Mouse (Mus musculus) midbrain, embryonic 15.5 days (tissue): ENCODE results near the gene Sbf2. TPM values are rescaled to one million over a fixed set of nuclear protein-coding genes. Genes with fewer than 3 reads are reported as not detected.
"Not testable (repeated sequence)": the region's sequence is repeated elsewhere in the genome, so short reads cannot be mapped to it uniquely, and the experiment has no call there.

ENCODE experiments used
- ATAC-seq: fragments of 200-750 bp; cut with Nextera tagmentation; replicated peaks from 2 replicates; pipeline ENCODE4 v1.8.0; 2017; ENCODE audit warnings: moderate TSS enrichment
- H3K27ac ChIP-seq: fragments of 300-500 bp; sonication (generic); 2 replicates; pipeline ENCODE4 v1.5.1; 2015; ENCODE audit warnings: mild to moderate bottlenecking, inconsistent platforms
- H3K27me3 ChIP-seq: fragments of 300-500 bp; sonication (generic); replicated peaks from 2 replicates; pipeline ENCODE4 v1.6.1; 2015; ENCODE audit warnings: inconsistent platforms
- H3K36me3 ChIP-seq: fragments of 300-500 bp; sonication (generic); replicated peaks from 2 replicates; pipeline ENCODE4 v1.6.1; 2015; ENCODE audit warnings: inconsistent platforms
- H3K4me1 ChIP-seq: fragments of 300-500 bp; sonication (generic); 2 replicates; pipeline ENCODE4 v1.6.1; 2015; ENCODE audit warnings: inconsistent platforms
- H3K4me2 ChIP-seq: fragments of 300-500 bp; sonication (generic); 2 replicates; pipeline ENCODE4 v1.6.1; 2015; ENCODE audit warnings: inconsistent platforms, mild to moderate bottlenecking, moderate library complexity
- H3K4me3 ChIP-seq: fragments of 300-500 bp; sonication (generic); 2 replicates; pipeline ENCODE4 v1.5.1; 2015; ENCODE audit warnings: mild to moderate bottlenecking, inconsistent platforms
- H3K9ac ChIP-seq: fragments of 300-500 bp; sonication (generic); 2 replicates; pipeline ENCODE4 v1.6.1; 2015; ENCODE audit warnings: mild to moderate bottlenecking, inconsistent platforms
- H3K9me3 ChIP-seq: fragments of 300-500 bp; sonication (generic); 2 replicates; pipeline ENCODE4 v1.6.1; 2016; ENCODE audit warnings: inconsistent platforms
- WGBS: fragments of 180-500 bp; shearing (Covaris S2); methylation state at CpG from one replicate; pipeline ENCODE4 v1.1.7; 2015; ENCODE audit warnings: mixed read lengths; 5-methylcytosine and 5-hydroxymethylcytosine counted together
- polyA plus RNA-seq: library from polyadenylated mRNA; unstranded; fragments of >200 nt; fragmentation: Nextera tagmentation; extraction: Ambion mirVana; gene quantifications from 2 replicates; pipeline ENCODE4 v1.2.1, GENCODE M21; 2015

The Sbf2 gene
- polyA plus RNA-seq, 1 experiment from 2014 or later: 69.6 TPM

GRCm38 (mm10) chr7:110416318-110416717, 198.4 kb downstream of the Sbf2 start:
- ATAC-seq: no peak
- WGBS: 93% methylated on average over 1 of the region's 1 CpGs
- H3K9ac ChIP-seq: no peak overlapping the region
- H3K4me1 ChIP-seq: no peaks in the 10 kb centered on the region
- 0 out of 2 replicates have a peak, but pooled peaks cover 8% of the 10 kb centered on the region for H3K36me3 ChIP-seq
- H3K4me3 ChIP-seq: no peak overlapping the region
- no peak overlapping the region for H3K4me2 ChIP-seq
- no peaks in the 10 kb centered on the region for H3K27me3 ChIP-seq
- no peaks in the 10 kb centered on the region for H3K9me3 ChIP-seq
- no peak overlapping the region for H3K27ac ChIP-seq

- Histone ChIP-seq H3K9ac (no peak overlapping the region), H3K9me3 (no peaks in the 10 kb centered on the region), H3K27me3 (no peaks in the 10 kb centered on the region), H3K4me2 (no peak overlapping the region), H3K27ac (no peak overlapping the region), H3K36me3 (0 out of 2 replicates have a peak, but pooled peaks cover 8% of the 10 kb centered on the region), H3K4me3 (no peak overlapping the region), H3K4me1 (no peaks in the 10 kb centered on the region)
- WGBS: 94% methylated on average over 5 of the region's 5 CpGs
- ATAC-seq: no peak
Observed at GRCm38 (mm10) chr7:110414276-110414675, 200.4 kb downstream of the Sbf2 start.

DNA sequence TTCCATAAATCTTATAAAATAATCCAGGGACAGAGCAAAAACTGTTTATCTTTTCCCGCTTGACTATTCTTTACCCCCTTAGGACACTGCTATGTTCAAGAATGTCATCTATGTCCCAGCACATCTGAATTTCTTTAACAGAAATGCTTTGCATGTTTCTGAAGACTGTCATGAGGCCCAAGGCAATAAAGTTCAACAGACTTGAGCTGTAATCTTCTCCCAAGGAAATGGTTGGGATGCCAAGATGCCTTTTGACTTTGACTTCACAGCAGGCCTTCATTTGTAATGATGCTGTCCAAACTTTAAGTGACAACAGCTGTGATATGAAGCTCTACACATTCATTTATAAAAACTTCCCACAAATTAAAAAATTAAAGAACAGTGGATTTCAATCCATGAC, 212.6 kb downstream of the Sbf2 start:
- Histone ChIP-seq H3K9me3 (no peaks in the 10 kb centered on the region), H3K36me3 (peaks cover 13% of the 10 kb centered on the region), H3K4me2 (no peak overlapping the region), H3K27ac (no peak overlapping the region), H3K4me3 (no peak overlapping the region), H3K4me1 (no peaks in the 10 kb centered on the region), H3K9ac (no peak overlapping the region), H3K27me3 (no peaks in the 10 kb centered on the region)
- ATAC-seq: no peak
- 84% methylated on average over 1 of the region's 1 CpGs for WGBS

DNA sequence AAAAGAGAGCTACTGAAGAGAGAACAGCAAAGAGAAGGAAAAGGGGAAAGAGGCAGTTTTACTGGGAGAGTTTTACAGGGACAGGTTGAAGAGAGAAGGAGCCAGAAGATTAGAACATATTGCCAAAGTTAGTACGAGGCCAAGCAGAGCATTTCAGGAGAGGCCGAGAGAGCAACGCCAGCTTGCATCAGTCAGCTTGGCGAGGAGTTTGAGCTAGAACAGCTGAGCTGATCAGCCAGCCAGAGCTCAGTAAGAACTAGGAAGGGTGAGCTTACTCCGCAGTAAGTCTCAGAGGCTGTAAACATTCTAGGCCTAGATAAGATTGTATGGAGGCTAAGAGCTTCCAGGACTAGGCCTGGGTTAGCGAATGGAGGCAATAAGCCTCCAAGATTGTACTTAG, 222.1 kb downstream of the Sbf2 start:
- no peaks in the 10 kb centered on the region for H3K9me3 ChIP-seq
- no peak for ATAC-seq
- H3K9ac ChIP-seq: no peak overlapping the region
- no peak overlapping the region for H3K4me2 ChIP-seq
- no peaks in the 10 kb centered on the region for H3K36me3 ChIP-seq
- 94% methylated on average over 6 of the region's 6 CpGs for WGBS
- H3K27me3 ChIP-seq: no peaks in the 10 kb centered on the region
- no peak overlapping the region for H3K4me3 ChIP-seq
- H3K4me1 ChIP-seq: no peaks in the 10 kb centered on the region
- no peak overlapping the region for H3K27ac ChIP-seq

- no peak overlapping the region for H3K27ac ChIP-seq
- H3K9me3 ChIP-seq: no peaks in the 10 kb centered on the region
- no peak for ATAC-seq
- H3K4me1 ChIP-seq: no peaks in the 10 kb centered on the region
- no peak overlapping the region for H3K4me2 ChIP-seq
- no peak overlapping the region for H3K4me3 ChIP-seq
- H3K27me3 ChIP-seq: no peaks in the 10 kb centered on the region
- 88% methylated on average over 2 of the region's 2 CpGs for WGBS
- no peak overlapping the region for H3K9ac ChIP-seq
- H3K36me3 ChIP-seq: no peaks in the 10 kb centered on the region
Observed at GRCm38 (mm10) chr7:110391632-110392031, 223.1 kb downstream of the Sbf2 start.

DNA sequence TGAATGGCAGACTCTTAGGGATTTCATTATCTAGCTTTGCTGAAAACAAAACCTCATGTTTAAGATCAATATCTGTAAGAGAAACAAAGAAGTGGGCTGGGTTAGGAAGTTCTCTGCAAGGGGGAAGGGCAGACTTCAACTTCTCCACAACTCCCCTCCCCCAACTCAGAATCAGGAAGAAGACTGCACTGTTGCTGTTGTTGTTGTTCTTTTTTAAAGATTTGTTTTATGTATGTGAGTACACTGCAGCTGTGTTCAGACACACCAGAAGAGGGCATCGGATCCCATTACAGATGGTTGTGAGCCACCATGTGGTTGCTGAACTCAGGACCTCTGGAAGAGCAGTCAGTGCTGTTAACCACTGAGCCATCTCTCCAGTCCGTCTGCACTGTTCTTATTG, 225.8 kb downstream of the Sbf2 start:
- H3K4me2 ChIP-seq, H3K4me1 ChIP-seq, H3K9ac ChIP-seq, ATAC-seq, H3K9me3 ChIP-seq, H3K27ac ChIP-seq, H3K27me3 ChIP-seq, H3K4me3 ChIP-seq, H3K36me3 ChIP-seq: not testable (repeated sequence)
- WGBS: 72% methylated on average over 2 of the region's 2 CpGs

DNA sequence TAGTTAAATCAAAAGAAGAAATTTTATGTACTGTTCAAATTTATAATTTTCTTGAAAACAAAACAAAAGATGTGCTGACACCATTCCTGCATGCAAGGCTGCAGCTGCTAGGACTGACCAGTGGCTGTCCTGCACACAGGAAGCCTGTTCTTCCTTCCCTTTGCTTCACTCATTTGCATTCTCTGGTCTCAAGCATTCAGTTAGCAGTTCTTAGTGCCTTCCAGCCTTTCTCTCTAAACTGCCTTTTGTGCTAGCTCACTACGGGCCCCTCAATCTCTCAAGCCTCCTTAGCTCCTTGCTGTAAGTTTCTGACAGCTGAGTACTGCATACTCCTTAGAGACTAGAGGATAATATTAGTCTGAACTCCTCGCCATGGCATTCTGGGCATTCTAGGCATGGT, 227.2 kb downstream of the Sbf2 start:
- no peaks in the 10 kb centered on the region for H3K9me3 ChIP-seq
- H3K4me1 ChIP-seq: no peaks in the 10 kb centered on the region
- no peak overlapping the region for H3K4me3 ChIP-seq
- no peaks in the 10 kb centered on the region for H3K27me3 ChIP-seq
- no peak for ATAC-seq
- H3K27ac ChIP-seq: no peak overlapping the region
- H3K36me3 ChIP-seq: no peaks in the 10 kb centered on the region
- no peak overlapping the region for H3K9ac ChIP-seq
- no peak overlapping the region for H3K4me2 ChIP-seq
- 41% methylated on average over 2 of the region's 2 CpGs for WGBS

- H3K4me2 ChIP-seq: no peak overlapping the region
- no peaks in the 10 kb centered on the region for H3K36me3 ChIP-seq
- ATAC-seq: no peak
- H3K27ac ChIP-seq: no peak overlapping the region
- no peak overlapping the region for H3K4me3 ChIP-seq
- 93% methylated on average over 1 of the region's 1 CpGs for WGBS
- no peaks in the 10 kb centered on the region for H3K9me3 ChIP-seq
- H3K4me1 ChIP-seq: no peaks in the 10 kb centered on the region
- no peak overlapping the region for H3K9ac ChIP-seq
- no peaks in the 10 kb centered on the region for H3K27me3 ChIP-seq
Observed at GRCm38 (mm10) chr7:110385482-110385881, 229.2 kb downstream of the Sbf2 start.

GRCm38 (mm10) chr7:110384343-110384742, 230.4 kb downstream of the Sbf2 start:
- Histone ChIP-seq H3K9ac (no peak overlapping the region), H3K4me2 (no peak overlapping the region), H3K9me3 (no peaks in the 10 kb centered on the region), H3K4me3 (no peak overlapping the region), H3K27ac (no peak overlapping the region), H3K4me1 (no peaks in the 10 kb centered on the region), H3K27me3 (no peaks in the 10 kb centered on the region), H3K36me3 (no peaks in the 10 kb centered on the region)
- no peak for ATAC-seq

GRCm38 (mm10) chr7:110381625-110382024, 233.1 kb downstream of the Sbf2 start:
- Histone ChIP-seq H3K36me3 (0 out of 2 replicates have a peak, but pooled peaks cover 4% of the 10 kb centered on the region), H3K27ac (no peak overlapping the region), H3K4me1 (no peaks in the 10 kb centered on the region), H3K9ac (no peak overlapping the region), H3K4me2 (no peak overlapping the region), H3K9me3 (no peaks in the 10 kb centered on the region), H3K4me3 (no peak overlapping the region), H3K27me3 (no peaks in the 10 kb centered on the region)
- no peak for ATAC-seq
- WGBS: 88% methylated on average over 3 of the region's 3 CpGs

- ATAC-seq: no peak
- Histone ChIP-seq H3K36me3 (0 out of 2 replicates have a peak, but pooled peaks cover 7% of the 10 kb centered on the region), H3K9ac (no peak overlapping the region), H3K27ac (no peak overlapping the region), H3K9me3 (no peaks in the 10 kb centered on the region), H3K4me1 (no peaks in the 10 kb centered on the region), H3K4me3 (no peak overlapping the region), H3K27me3 (no peaks in the 10 kb centered on the region), H3K4me2 (no peak overlapping the region)
- 70% methylated on average over 10 of the region's 10 CpGs for WGBS
Observed at GRCm38 (mm10) chr7:110379335-110379914, 235.3 kb downstream of the Sbf2 start.

DNA sequence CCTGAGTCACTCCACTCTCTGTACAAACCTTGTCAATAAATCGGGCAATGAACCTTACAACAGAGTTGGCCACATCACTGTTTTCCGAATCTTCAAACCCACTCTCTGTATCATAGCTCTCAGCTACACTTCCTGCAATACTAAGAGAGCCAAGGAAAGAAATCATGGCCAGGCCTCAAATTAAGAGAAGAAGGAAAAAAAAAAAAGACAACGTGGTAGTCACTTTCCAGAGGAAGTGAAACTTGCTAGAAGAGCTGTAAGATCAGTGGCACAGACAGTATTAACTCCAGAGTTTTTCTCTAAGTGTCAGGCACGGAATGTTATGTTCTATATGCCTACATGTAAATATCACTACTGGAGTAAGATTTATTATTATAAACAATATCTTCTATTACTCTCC, 242.2 kb downstream of the Sbf2 start:
- H3K4me3 ChIP-seq: no peak overlapping the region
- peaks cover 21% of the 10 kb centered on the region for H3K36me3 ChIP-seq
- H3K9me3 ChIP-seq: no peaks in the 10 kb centered on the region
- H3K4me1 ChIP-seq: no peaks in the 10 kb centered on the region
- H3K27ac ChIP-seq: no peak overlapping the region
- H3K4me2 ChIP-seq: no peak overlapping the region
- 87% methylated on average over 4 of the region's 4 CpGs for whole genome bisulfite sequencing
- H3K27me3 ChIP-seq: no peaks in the 10 kb centered on the region
- no peak overlapping the region for H3K9ac ChIP-seq
- ATAC-seq: no peak

DNA sequence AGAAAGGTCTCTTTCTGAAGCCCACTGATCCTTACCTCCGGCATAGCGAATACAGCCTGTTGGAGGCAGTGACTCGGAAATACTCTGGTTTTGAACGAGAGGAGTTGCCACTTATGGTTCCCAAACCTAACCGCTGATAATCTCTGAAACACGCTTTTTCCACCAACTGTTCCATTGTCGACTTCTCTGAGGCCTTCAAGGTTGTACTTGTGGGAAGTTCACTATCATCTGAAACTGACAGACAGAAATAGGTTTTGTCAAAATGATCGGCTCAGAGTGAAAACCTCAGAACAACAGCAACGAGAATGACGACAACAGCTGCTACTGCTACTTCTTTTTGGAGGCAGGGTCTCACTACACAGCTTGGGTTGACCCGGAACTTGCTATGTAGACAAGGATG, 252.7 kb downstream of the Sbf2 start:
- WGBS: 92% methylated on average over 11 of the region's 11 CpGs
- ATAC-seq: no peak
- peaks cover 26% of the 10 kb centered on the region for H3K36me3 ChIP-seq

More for the DNA sequence above, 252.7 kb downstream of the Sbf2 start:
- Histone ChIP-seq H3K4me3 (no peak overlapping the region), H3K27me3 (no peaks in the 10 kb centered on the region), H3K9me3 (no peaks in the 10 kb centered on the region), H3K4me2 (no peak overlapping the region), H3K4me1 (no peaks in the 10 kb centered on the region), H3K9ac (no peak overlapping the region), H3K27ac (no peak overlapping the region)
